Mouse (Mus musculus): Measurements from ENCODE around the gene Chrd. TPM values are rescaled to one million over a fixed set of nuclear protein-coding genes. Genes with fewer than 3 reads are reported as not detected.

Chrd gene
- total RNA-seq (2017) = not detected in 2 replicates

DNA sequence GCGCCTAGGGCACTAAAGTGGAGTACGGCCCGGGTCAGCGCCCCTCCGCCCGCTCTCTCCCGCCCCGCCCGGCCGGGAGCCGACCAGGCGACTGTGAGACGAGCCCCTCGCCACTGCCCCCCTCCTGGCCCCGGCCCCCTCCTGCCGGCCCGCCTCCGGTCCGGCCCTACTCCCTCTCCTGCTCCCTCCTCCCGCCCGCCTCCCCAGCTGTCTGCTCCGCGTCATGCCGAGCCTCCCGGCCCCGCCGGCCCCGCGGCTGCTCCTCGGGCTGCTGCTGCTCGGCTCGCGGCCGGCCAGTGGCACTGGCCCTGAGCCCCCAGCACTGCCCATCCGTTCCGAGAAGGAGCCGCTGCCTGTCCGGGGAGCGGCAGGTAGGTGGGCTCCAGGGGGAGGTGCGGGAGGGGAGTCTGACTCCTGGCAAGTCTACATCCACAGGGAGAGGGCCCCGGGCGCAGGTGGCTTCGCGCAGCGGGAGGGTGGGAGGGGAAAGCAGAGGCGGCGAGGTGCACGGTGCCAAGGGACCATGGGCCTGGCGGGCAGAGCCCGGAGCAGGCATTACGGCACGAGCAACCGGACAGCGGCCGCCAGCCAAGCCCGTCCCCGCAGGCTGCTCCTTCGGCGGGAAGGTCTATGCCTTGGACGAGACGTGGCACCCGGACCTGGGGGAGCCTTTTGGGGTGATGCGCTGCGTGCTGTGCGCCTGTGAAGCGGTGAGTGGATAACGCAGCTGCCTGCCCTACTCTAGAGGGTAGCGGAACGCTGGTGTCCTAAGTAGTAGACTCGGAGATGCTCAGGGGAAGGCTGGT, at the start of gene Chrd:
TSS of gene Chrd (plus strand) at position 203 of the 806 bp plus-strand sequence.
- peak; percentile 44 for ATAC-seq (replicated peaks; ENCODE audit: low read depth, poor library complexity, severe bottlenecking)

- no peak for ATAC-seq (replicated peaks; ENCODE audit: low read depth, poor library complexity, severe bottlenecking)
Observed at GRCm38 (mm10) chr16:20690774-20691173, 42.2 kb upstream of the Chrd start.

DNA sequence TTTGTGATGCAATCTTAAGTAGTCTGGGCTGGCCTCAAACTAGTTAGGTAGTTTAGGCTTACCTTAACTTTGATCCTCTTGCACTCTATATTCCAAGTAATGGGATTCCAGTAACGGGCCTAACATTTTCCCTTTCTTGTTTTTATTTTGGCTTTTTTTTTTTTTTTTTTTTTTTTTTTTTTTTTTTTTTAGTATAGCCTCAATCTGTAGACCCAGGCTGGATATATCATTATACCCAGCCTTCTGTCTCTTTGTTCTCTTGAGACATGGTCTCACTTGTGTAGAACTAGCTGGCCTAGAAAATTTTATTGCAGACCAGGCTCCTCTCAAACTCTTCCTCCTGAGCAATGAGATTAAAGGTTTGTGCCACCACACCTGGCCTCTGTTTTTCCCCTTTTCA, 41.3 kb upstream of the Chrd start:
- no peak for ATAC-seq (replicated peaks; ENCODE audit: low read depth, poor library complexity, severe bottlenecking)

DNA sequence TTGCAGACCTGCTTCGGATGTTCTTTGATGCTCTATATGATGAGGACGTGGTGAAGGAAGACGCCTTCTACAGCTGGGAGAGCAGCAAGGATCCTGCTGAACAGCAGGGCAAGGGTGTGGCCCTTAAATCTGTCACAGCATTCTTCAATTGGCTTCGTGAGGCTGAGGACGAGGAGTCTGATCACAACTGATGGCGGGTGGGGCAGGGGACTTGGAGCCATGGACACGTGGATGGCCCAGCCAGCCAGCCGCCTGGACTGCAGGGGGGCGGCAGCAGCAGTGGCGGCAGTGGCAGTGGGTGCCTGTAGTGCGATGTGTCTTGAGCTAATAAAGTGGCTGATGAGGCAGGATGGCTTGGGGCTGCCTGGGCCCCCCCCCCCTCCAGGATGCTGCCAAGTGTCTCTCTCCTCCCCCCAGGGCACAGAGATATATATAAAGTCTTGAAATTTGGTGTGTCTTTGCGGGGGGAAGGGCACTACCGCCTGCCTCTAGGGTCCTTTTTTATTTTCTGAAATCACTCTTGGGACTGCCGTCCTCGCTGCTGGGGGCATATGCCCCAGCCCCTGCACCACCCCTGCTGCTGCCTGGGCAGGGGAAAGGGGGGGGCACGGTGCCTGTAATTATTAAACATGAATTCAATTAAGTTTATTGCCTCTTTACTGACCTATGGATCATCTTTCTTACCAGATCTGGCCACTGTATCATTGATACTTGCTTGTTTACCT, 40.5 kb upstream of the Chrd start:
- ATAC-seq (replicated peaks; ENCODE audit: low read depth, poor library complexity, severe bottlenecking) = no peak

GRCm38 (mm10) chr16:20693111-20693701, 39.7 kb upstream of the Chrd start, which contains the start of gene Fam131a:
Gene Fam131a (plus strand): TSS chr16:20693241.
- peak; percentile 83 for ATAC-seq (replicated peaks; ENCODE audit: low read depth, poor library complexity, severe bottlenecking)

GRCm38 (mm10) chr16:20694781-20695180, 38.1 kb upstream of the Chrd start:
- ATAC-seq (replicated peaks; ENCODE audit: low read depth, poor library complexity, severe bottlenecking) = peak; percentile 42

DNA sequence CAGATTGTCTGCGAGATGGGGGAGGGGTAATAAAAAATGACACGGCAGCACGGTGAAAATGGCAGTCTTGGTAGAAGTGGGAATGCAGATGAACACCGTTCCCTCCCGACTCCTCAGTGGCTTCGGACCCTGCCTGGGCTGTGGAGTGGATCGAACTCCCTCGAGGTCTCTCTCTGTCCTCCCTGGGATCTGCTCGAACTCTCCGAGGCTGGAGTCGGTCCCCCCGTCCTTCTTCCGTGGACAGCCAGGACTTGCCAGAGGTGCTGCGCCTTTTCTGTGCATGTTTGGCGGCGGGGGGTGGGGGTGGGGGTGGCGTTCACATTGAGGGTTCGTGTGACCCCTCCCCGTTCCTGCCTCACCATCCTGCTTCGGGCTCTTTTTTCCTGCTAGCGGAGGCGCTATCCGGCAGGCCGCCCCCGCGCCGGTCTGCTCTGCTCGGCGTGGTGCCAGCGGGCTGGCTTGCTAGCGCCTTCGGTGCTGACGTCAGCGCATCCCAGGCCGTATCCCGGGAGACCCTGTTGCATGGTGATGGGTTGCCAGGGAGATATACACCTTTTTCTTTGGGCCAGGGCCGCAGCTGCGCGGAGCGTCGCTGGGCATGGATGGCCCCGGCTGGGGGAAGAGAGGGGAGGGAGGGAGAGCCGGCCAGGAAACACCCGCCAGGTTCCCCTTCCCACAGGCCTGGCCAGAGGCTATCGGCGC, 37.2 kb upstream of the Chrd start:
- peak; percentile 16; the same call in 1 of the 2 replicates for ATAC-seq (replicated peaks; ENCODE audit: low read depth, poor library complexity, severe bottlenecking)

GRCm38 (mm10) chr16:20699266-20699665, 33.7 kb upstream of the Chrd start:
- ATAC-seq (replicated peaks; ENCODE audit: low read depth, poor library complexity, severe bottlenecking) = no peak

DNA sequence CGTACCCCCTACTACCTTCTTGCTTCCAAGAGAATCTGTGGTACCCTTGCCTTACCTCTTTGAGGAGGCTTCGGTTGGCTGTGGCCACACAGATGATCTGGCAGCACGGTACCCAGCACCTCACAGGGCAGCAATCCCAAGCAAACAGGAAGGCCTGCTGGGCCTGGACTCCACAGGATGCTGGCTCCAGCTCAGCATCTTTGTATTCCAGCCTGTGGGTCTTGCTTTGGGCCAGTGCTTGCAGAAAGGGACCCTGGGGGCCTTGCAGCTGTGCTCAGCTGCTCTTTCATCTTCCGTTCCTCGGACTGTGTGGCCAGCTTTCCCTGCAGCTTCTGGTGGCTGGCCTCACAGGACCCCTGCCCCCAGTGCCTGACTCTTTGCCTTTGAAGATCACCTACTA, 32.9 kb upstream of the Chrd start:
- no peak for ATAC-seq (replicated peaks; ENCODE audit: low read depth, poor library complexity, severe bottlenecking)

DNA sequence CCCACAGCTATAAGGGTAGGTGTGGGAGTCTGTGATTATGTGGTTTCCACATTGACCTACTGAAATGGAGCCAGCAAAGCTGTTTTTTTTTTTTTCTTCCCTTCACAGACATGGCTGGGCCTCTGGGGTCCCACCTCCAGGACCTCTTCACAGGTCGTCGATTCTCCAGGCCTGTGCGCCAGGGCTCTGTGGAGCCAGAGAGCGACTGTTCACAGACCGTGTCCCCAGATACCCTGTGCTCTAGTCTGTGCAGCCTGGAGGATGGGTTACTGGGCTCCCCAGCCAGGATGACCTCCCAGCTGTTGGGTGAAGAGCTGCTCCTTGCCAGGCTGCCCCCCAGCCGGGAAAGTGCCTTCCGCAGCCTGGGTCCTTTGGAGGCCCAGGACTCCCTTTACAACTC, 31.6 kb upstream of the Chrd start:
- ATAC-seq (replicated peaks; ENCODE audit: low read depth, poor library complexity, severe bottlenecking) = no peak

GRCm38 (mm10) chr16:20701729-20702521, 31.0 kb upstream of the Chrd start:
- 0 out of 2 replicates have a peak, but pooled peaks have one; percentile 13 for ATAC-seq (replicated peaks; ENCODE audit: low read depth, poor library complexity, severe bottlenecking)

DNA sequence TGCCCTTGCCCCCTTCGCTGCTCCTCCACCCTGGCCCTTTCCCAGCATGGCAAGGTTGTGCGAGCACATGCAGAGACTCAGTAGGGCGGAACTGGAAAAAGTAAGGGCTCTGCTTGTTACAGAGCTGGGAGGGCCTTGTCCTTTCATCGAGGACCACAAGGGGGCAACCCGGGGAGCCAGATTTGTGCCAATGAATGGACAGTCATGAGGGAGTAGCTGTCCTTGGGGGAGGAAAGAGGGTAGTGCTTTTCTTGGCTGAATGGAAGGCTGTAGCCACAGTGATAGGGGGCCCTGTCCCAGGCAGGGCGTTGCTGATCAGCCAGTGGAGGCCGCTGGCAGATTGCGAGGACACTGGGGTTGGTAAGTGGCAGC, 30.4 kb upstream of the Chrd start:
- ATAC-seq (replicated peaks; ENCODE audit: low read depth, poor library complexity, severe bottlenecking) = peak; percentile 85

DNA sequence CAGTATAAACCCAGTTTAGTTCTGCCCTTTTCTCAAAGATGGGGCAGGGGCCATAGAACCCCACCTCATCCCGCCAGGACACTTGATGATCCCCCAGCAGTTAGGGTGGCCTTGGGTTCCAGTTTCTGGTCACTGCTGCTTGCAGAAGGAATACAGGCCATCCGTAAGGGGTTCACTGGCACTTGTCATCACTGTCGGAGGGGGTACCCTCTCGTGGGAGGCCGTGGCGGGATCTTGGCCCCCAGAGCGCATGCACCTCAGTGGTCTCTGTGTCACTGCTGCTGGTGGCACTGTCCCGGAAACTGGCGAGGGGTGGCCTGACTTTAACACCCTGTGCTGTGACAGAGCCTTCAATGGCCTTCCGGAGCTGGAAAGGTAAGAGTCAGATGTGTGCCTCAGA, 29.9 kb upstream of the Chrd start:
- ATAC-seq (replicated peaks; ENCODE audit: low read depth, poor library complexity, severe bottlenecking) = no peak

DNA sequence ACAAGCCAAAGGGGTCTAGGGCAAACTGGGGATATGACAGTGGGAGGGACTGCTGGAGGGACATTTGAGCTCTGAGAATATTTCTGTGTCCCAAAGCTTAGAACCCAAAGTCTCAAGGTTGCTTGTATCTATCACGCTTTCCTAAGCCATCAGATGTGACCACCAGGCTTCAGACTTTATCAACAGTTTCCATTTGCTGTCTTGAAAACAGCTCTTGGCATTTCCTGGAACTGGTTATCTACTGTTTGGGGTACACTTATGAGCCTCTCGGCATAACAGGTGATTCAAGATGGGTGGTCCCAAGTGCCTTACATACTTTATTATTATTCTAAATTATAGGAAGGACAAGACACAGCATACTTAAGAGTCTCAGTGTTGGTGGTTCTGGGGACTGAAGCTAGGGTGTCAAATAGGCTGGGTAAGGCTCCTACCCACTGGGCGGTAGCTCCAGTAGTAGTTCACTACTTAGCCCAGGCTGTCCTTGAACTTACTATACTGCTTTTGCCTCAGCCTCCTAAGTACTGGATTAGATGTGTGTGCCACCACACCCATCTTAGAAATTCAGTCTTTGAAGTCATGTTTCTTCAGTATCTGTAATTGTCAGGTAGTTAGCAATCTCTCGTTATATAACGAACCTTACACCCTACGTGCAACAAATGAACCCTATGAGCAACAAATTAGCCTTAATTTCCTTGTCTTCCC, 29.1 kb upstream of the Chrd start:
- no peak for ATAC-seq (replicated peaks; ENCODE audit: low read depth, poor library complexity, severe bottlenecking)

DNA sequence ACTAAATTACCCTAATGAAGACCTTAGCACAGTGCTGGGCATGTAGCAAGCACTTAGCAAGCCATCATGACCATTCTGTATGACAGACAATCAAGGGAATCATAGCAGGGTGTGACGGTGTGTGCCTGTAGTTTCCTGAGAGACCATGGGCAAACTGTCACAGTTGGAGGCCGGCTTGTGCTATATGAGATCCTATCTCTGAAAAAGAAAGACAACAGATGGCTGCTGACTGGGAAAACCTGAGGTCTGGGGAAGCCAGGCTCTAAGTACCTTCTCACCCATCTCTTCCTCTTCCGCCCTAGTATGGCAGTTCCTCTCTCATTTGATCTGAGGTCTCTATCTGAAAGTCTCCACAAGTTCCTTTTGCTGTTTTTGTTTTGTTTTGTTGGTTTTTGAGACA, 27.1 kb upstream of the Chrd start:
- 0 out of 2 replicates have a peak, but pooled peaks have one; percentile 4 for ATAC-seq (replicated peaks; ENCODE audit: low read depth, poor library complexity, severe bottlenecking)

DNA sequence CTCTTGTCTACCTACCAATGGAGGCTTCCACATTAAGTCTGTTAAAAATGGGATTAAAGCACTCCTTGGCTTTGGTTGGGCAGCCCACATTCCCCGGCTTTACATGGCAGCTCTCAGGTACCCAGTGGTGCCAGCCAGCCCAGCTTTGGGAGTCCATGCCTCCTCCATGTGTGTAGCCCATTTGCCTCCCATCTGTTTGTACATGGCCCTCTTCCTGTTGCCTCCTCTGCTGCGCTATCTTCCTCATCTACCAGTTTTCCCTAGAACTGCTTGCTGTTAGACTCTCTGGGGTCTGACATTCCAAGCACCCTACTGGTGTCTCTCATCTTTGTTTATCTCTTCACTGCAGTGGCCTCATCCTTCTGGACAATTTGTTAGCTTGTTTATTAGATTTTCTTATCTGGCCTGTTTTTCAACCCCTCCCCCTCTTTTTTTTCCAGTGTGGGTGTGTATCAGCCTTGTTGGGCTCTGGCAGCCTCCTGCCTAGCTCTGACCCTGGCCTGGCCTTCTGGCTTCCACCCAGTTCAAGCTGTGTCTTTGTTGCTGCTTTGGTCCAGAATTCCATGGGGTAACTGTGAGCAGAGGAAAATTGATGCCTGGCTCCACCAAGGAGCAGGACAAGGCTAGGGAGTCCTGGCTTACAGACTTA, 26.4 kb upstream of the Chrd start:
- no peak for ATAC-seq (replicated peaks; ENCODE audit: low read depth, poor library complexity, severe bottlenecking)

DNA sequence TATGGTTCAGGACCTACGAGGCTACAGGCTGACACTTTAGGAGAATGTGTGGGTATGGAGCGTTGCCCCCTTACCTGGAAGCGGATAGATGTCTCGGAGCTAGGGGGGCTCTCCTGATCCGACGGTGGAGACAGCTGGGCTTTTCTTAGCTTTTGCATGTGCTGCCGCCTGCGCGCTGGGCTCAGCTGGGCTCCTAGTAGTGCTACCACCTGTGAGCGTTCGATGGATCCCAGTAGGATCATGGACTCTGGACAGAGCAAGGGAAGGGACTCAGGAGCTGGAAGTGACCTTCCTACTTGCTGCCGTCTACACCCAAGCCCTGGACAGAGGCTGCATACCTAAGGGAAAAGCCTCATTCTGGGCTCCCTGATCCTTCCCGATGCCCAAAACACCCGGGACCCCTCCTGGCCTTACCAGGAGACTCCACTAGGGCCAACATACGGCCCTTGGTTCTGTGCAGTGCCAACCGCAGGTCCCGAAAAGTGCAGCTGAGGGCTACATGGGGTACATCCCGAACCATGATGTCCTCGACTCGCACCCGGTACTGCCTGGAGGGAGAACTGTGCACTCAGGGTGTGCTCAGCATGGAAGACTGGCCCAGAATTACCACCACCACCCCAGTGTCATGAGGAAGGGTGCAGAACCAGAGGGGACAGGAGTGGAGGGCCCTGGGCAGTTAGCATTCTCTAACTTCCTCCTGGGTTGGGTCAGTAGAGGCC, 24.5 kb upstream of the Chrd start:
- no peak for ATAC-seq (replicated peaks; ENCODE audit: low read depth, poor library complexity, severe bottlenecking)
